Mouse (Mus musculus): Measurements from ENCODE around the gene Has1.

DNA sequence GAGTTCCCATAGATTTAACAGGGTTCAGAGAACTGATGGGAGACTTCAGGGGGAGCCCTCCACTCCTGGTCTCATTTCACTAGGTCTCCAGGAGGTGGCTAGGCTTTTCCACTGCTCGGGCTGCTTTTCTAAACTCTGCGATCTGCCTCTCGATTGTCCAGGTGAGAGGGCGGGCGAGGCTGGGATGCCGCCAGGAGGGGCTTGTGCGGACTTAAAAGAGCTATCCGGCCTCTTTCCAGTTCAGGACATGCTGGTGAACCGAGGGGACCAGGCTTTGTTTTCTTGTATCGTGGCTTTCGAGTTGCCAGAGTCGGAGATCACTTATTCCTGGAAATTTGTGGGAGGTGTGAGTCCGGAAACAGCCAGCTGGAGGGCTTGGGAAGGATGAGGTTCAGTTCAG, 17.6 kb downstream of the Has1 start:
- TF ChIP-seq CTCF (IDR thresholded peaks at IDR 0.05; ENCODE audit: extremely low read depth, insufficient read depth, low read length) (no peak), POLR2A (IDR thresholded peaks at IDR 0.05; ENCODE audit: extremely low read depth, insufficient read depth, low read length) (no peak)

All from cortical plate, adult 2 months (tissue).